Mouse (Mus musculus) bone marrow, adult 2 months (tissue): ENCODE results near the gene Gm26938.

Experiments used
- CTCF ChIP-seq: fragments of 200-500 bp; IDR thresholded peaks from 2 replicates; pipeline ENCODE4 v1.5.1; 2011; ENCODE audit warnings: low read length, control low read depth; ENCODE audit not compliant: control insufficient read depth, insufficient read depth
- POLR2A ChIP-seq: fragments of 200-500 bp; IDR thresholded peaks from 2 replicates; pipeline ENCODE4 v1.6.1; 2011; ENCODE audit warnings: low read depth, mild to moderate bottlenecking, control low read depth, low read length, borderline replicate concordance; ENCODE audit not compliant: control insufficient read depth

- no peak for TF ChIP-seq CTCF
- no peak for TF ChIP-seq POLR2A
Measured at GRCm38 (mm10) chr5:139792159-139792775, 33.9 kb downstream of the Gm26938 start.
